Mouse (Mus musculus) neural tube, embryonic 14.5 days (tissue): ENCODE data around the gene Gap43. TPM values are rescaled to one million over a fixed set of nuclear protein-coding genes. Genes with fewer than 3 reads are reported as not detected.
"Not testable (repeated sequence)": the region's sequence is repeated elsewhere in the genome, so short reads cannot be mapped to it uniquely, and the experiment has no call there.

ENCODE experiments used
- ATAC-seq: fragments of 200-750 bp; cut with Nextera tagmentation; 2 replicates; pipeline ENCODE4 v1.8.0; 2017; ENCODE audit warnings: low read depth, mild to moderate bottlenecking, moderate TSS enrichment, moderate library complexity
- H3K27ac ChIP-seq: fragments of 300-500 bp; sonication (generic); 2 replicates; pipeline ENCODE4 v1.5.1; 2014; ENCODE audit warnings: low read depth, mild to moderate bottlenecking, control low read depth, low read length, moderate library complexity, mixed read lengths
- H3K27me3 ChIP-seq: fragments of 300-500 bp; sonication (generic); 2 replicates; pipeline ENCODE4 v1.6.1; 2014; ENCODE audit warnings: low read length; ENCODE audit not compliant: control insufficient read depth, insufficient read depth
- H3K36me3 ChIP-seq: fragments of 300-500 bp; sonication (generic); 2 replicates; pipeline ENCODE4 v1.6.1; 2014; ENCODE audit warnings: low read length, mixed read lengths; ENCODE audit not compliant: control insufficient read depth, insufficient read depth
- H3K4me1 ChIP-seq: fragments of 300-500 bp; sonication (generic); 2 replicates; pipeline ENCODE4 v1.6.1; 2014; ENCODE audit warnings: low read length; ENCODE audit not compliant: control insufficient read depth, insufficient read depth
- H3K4me2 ChIP-seq: fragments of 300-500 bp; sonication (generic); 2 replicates; pipeline ENCODE4 v1.6.1; 2014; ENCODE audit warnings: mild to moderate bottlenecking, low read depth, low read length, control low read depth
- H3K4me3 ChIP-seq: fragments of 300-500 bp; sonication (generic); 2 replicates; pipeline ENCODE4 v1.5.1; 2014; ENCODE audit warnings: low read depth, low read length, control low read depth, mixed read lengths
- H3K9ac ChIP-seq: fragments of 300-500 bp; sonication (generic); replicated peaks from 2 replicates; pipeline ENCODE4 v1.6.1; 2014; ENCODE audit warnings: low read depth, mild to moderate bottlenecking, control low read depth, low read length, mixed read lengths
- H3K9me3 ChIP-seq: fragments of 300-500 bp; sonication (generic); 2 replicates; pipeline ENCODE4 v1.6.1; 2016; ENCODE audit warnings: low read length; ENCODE audit not compliant: control insufficient read depth
- WGBS: fragments of 180-500 bp; shearing (Covaris S2); extraction: QIAGEN DNeasy Blood & Tissue Kit; methylation state at CpG from one replicate; pipeline ENCODE4 v1.1.7; 2014; 5-methylcytosine and 5-hydroxymethylcytosine counted together
- microRNA-seq: library from miRNA; unstranded; fragments of <30 nt; microRNA quantifications from one replicate; pipeline ENCODE4, GENCODE M21; 2016
- polyA plus RNA-seq: library from polyadenylated mRNA; unstranded; fragments of >200 nt; fragmentation: Nextera tagmentation; extraction: Ambion mirVana; gene quantifications from 2 replicates; pipeline ENCODE4 v1.2.1, GENCODE M21; 2014

The Gap43 gene
- polyA plus RNA-seq, 1 experiment from 2014 or later = 1,510 TPM

DNA sequence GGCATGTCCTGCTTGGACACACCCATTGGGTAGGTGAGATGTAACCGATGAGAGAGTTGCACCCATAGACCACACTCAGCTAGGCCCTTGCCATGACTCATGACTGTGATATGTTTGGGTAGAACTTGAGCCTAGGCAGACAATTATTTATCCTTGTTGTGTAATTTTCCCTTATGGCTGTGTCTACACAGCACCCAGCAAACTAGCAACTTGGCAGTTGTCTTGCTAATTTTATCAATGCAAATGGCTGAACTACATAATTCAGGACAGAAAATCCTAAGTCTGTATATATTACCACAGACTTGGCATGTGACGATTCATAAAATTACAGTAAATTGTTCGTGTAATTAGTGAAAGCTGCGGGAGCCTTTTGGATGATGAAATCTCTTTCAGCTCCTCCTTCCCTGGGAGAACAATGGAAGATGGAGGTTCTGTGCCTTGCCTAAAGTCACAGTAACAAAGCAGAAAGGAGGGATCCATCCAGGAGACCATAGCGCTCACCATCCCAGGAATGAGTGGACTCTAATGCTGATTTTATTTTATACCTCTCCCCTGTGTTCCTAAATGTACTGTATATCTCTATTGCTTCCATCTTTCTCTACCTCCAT lies 77.4 kb downstream of the Gap43 start:
- Histone ChIP-seq H3K9ac (no peak overlapping the region), H3K4me3 (no peak overlapping the region), H3K4me1 (no peaks in the 10 kb centered on the region), H3K27ac (peak overlapping the region; percentile 55; the same call in 1 of the 2 replicates), H3K4me2 (no peak overlapping the region), H3K9me3 (no peaks in the 10 kb centered on the region), H3K36me3 (no peaks in the 10 kb centered on the region), H3K27me3 (no peaks in the 10 kb centered on the region)
- 75% methylated on average over 5 of the region's 5 CpGs for WGBS
- ATAC-seq = peak; percentile 41

GRCm38 (mm10) chr16:42255693-42256092 lies 84.8 kb downstream of the Gap43 start:
- WGBS = 54% methylated on average over 11 of the region's 11 CpGs
- Histone ChIP-seq H3K27me3 (no peaks in the 10 kb centered on the region), H3K27ac (peak overlapping the region; percentile 71), H3K4me1 (0 out of 2 replicates have a peak, but pooled peaks cover 6% of the 10 kb centered on the region), H3K9me3 (no peaks in the 10 kb centered on the region), H3K9ac (no peak overlapping the region), H3K4me2 (peak overlapping the region; percentile 23), H3K4me3 (no peak overlapping the region), H3K36me3 (no peaks in the 10 kb centered on the region)
- ATAC-seq = peak; percentile 96

DNA sequence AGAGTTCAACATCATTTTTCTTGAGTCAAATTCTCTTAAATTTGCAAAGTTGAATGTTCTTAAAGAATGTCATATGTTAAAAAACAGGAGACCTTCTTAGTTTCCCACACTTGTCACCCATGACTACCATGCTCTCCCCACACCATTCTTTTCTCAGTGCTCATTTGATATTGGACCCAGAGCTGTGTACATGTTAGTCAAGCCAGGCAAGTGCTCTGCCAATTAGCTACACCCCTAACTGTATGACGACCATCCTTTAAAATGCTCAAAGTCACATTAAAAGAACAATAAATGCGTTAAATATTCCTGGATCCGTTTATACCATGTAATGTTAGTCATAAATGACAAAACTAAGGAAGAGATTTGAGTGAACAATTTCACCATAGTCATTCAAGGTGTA lies 85.2 kb downstream of the Gap43 start:
- Histone ChIP-seq H3K36me3 (no peaks in the 10 kb centered on the region), H3K27me3 (no peaks in the 10 kb centered on the region), H3K9ac (no peak overlapping the region), H3K27ac (peak overlapping the region; percentile 71), H3K4me3 (no peak overlapping the region), H3K4me1 (0 out of 2 replicates have a peak, but pooled peaks cover 6% of the 10 kb centered on the region), H3K9me3 (no peaks in the 10 kb centered on the region), H3K4me2 (peak overlapping the region; percentile 23)
- ATAC-seq = peak; percentile 29; the same call in 1 of the 2 replicates
- 67% methylated on average over 3 of the region's 3 CpGs for WGBS

DNA sequence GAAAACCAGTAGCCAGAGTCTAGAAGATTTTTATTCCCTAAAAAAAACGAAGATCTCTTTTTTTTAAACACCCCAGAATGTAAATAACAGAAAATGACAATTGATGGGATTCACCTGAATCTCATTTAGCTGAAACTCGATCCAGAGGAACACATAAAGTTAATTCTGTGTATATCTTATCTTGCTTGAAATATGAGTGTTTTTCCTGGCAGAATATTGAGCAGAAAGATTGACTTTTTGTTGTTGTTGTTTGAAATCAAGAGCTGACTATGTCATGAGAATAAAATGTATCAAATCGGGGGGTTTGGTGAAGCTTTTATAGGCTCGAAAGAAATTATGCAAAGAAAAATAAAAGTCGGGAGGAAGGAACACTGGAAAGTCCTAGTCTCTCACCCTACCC lies 88.2 kb downstream of the Gap43 start:
- no peak overlapping the region for H3K4me3 ChIP-seq
- ATAC-seq = no peak
- 77% methylated on average over 5 of the region's 5 CpGs for WGBS
- no peak overlapping the region for H3K9ac ChIP-seq
- H3K9me3 ChIP-seq = no peaks in the 10 kb centered on the region
- no peaks in the 10 kb centered on the region for H3K36me3 ChIP-seq
- no peak overlapping the region for H3K4me2 ChIP-seq
- no peak overlapping the region for H3K27ac ChIP-seq
- H3K27me3 ChIP-seq = no peaks in the 10 kb centered on the region
- H3K4me1 ChIP-seq = 0 out of 2 replicates have a peak, but pooled peaks cover 6% of the 10 kb centered on the region

DNA sequence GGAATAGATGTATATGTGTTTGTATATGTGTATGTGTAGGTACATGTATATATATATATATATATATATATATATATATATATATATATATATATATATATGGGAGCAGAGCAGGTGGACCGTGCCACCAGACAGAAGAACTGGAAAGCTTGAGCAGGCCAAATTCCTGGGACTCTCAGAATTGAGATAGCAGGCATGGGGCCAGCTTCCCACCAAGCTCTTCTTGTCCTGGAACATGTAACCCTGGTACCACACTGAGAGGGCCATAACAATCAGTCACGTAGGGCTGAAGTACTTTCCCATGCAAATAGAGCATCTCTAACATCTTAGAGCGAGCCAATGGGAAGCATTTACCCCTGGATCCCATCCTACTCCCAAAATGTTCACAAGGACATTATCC lies 96.3 kb downstream of the Gap43 start:
- 83% methylated on average over 3 of the region's 3 CpGs for WGBS
- H3K27ac ChIP-seq = not testable (repeated sequence)

GRCm38 (mm10) chr16:42231306-42231705 lies 109.1 kb downstream of the Gap43 start:
- WGBS = 75% methylated on average over 4 of the region's 4 CpGs
- Histone ChIP-seq H3K4me2 (no peak overlapping the region), H3K36me3 (no peaks in the 10 kb centered on the region), H3K4me3 (no peak overlapping the region), H3K9ac (no peak overlapping the region), H3K4me1 (no peaks in the 10 kb centered on the region), H3K27ac (no peak overlapping the region), H3K27me3 (no peaks in the 10 kb centered on the region), H3K9me3 (no peaks in the 10 kb centered on the region)
- ATAC-seq = no peak

More for the DNA sequence above, 96.3 kb downstream of the Gap43 start:
- H3K36me3 ChIP-seq, H3K9me3 ChIP-seq, H3K4me3 ChIP-seq, H3K27me3 ChIP-seq, H3K9ac ChIP-seq, H3K4me2 ChIP-seq, H3K4me1 ChIP-seq, ATAC-seq: not testable (repeated sequence)

Small RNA genes within 50 kb of the gene (microRNA-seq; reads per million reads assigned to microRNA genes)
- gene Mir6540 = 75.1 reads per million, percentile 42 among the genes with 10 or more reads in this experiment
